Comparison of ENCODE assay signal across 1 mouse cellular context in the genomic region with DNA sequence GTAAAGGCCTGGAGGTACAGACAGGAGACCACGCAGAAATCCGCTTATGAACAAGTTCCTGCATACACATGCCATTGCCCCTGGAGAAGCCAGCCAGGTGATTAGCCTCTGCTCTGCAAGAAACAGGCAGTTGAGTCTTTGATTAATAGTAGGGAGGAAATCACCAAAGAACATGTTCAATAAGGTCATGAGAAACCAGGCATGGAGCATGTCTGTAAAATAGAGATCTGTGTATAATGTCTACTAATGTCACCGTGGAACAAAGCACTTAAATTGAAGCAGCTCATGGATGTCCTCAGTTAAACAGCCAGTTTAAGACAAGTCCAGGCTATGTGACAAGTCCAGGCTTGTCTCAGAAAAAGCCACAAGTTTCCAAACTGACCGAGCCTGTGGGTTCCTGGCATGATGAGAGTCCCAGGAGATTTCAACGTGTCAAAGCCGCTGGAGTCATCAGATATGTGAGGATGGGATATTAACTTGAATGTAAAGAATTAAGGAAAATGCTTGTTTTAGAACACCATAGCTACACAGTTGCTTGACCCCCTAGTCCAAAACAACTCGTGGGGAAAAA.
TF ChIP-seq lines count a peak whose summit lies in the region.

No protein-coding gene starts in this region.

TF ChIP-seq in MEL, 35 proteins besides CTCF, POLR2A, EP300 and RAD21:
- peak; percentile 46; the same call in 1 of the 2 replicates for TF ChIP-seq POLR2AphosphoS2 (IDR thresholded peaks at IDR 0.05; ENCODE audit: low read length)
- no peak for TF ChIP-seq MAZ (IDR thresholded peaks at IDR 0.05; ENCODE audit: low read depth, low read length)
- no peak for TF ChIP-seq USF1 (IDR thresholded peaks at IDR 0.05; ENCODE audit: low read depth, low read length)
- no peak for TF ChIP-seq CHD2 (IDR thresholded peaks at IDR 0.05; ENCODE audit: low read length)
- TF ChIP-seq JUND (IDR thresholded peaks at IDR 0.05; ENCODE audit: low read depth, low read length) = no peak
- TF ChIP-seq ZC3H11A (IDR thresholded peaks at IDR 0.05; ENCODE audit: low read depth, low read length) = no peak
- TF ChIP-seq MYC (IDR thresholded peaks at IDR 0.05; ENCODE audit: low read depth, low read length) = no peak
- TF ChIP-seq ZMIZ1 (IDR thresholded peaks at IDR 0.05; ENCODE audit: low read depth, low read length) = no peak
